Mouse (Mus musculus) testis, postnatal 10 days (tissue): ENCODE data around the gene Dagla.

ENCODE experiments used
- DNase-seq: peaks from one replicate; pipeline ENCODE4 v3.0.0; 2021; ENCODE audit warnings: low spot score

Gene Dagla

GRCm38 (mm10) chr19:10198723-10199122 is 106.0 kb downstream of the Dagla start:
- peak; percentile 94 for DNase-seq

- DNase-seq: no peak
These were observed 106.4 kb downstream of the Dagla start for GRCm38 (mm10) chr19:10198286-10198685.

- no peak for DNase-seq
These were observed 107.5 kb downstream of the Dagla start for GRCm38 (mm10) chr19:10197130-10197529.
